Mouse (Mus musculus) spleen, adult 2 months (tissue): ENCODE data around the gene Efna5.

Source experiments
- CTCF ChIP-seq: fragments of 200-500 bp; IDR thresholded peaks from 2 replicates; pipeline ENCODE4 v1.5.1; 2011; ENCODE audit warnings: mild to moderate bottlenecking, inconsistent platforms; ENCODE audit not compliant: insufficient read depth, insufficient read length, insufficient replicate concordance; ENCODE audit errors: extremely low read depth
- POLR2A ChIP-seq: fragments of 200-500 bp; IDR thresholded peaks from 2 replicates; pipeline ENCODE4 v1.6.1; 2011; ENCODE audit warnings: low read depth, low read length, inconsistent platforms

DNA sequence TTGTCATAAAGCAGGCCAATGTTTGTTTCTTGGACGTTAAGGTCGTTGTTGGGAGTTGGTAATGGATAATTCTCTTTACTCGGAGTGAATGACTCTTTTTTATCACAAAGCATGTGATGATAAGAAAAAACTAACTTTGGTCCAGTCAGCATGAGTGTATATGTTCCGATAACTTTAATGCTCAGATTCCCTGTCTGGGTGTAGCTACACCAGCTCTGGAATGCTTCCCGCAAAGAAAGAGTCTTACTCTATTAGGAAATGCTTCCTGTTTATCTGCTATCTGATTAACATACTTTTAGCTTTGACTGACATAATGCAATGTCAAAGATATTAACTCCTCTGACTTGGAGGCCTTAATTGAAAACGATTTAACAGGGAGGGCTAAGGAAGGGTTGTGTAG, 204.7 kb downstream of the Efna5 start:
- TF ChIP-seq POLR2A (no peak), CTCF (no peak)
